Comparison of ENCODE assay signal across 18 mouse cellular contexts in the genomic region with DNA sequence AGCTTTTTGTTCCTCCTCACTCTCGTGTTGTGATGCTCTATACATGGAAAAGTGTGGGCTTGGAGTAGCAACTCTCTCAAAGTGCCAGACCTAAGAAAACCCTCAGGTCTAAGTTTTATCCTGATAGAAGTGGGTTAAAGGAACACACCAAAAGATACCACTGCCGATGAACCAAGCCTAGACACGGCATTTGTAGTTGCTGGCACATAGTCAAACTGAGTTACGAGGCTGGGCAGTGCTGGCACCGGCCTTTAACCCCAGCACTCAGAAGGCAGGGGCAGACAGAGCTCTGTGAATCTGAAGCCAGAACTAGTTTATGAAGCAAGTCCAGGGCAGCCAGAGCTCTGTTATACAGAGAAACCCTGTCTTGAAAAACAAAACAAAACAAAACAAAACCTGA. TPM values are rescaled to one million over a fixed set of nuclear protein-coding genes. Genes with fewer than 3 reads are reported as not detected.
DNase-seq lines count a peak whose midpoint lies in the region; ATAC-seq and TF ChIP-seq lines count a peak whose summit lies in the region.
"Had no signal": no experiment of that assay in that cellular context is flagged by ENCODE, and none has a peak within 500 bp of the region (broad histone marks: within the 10 kb centered on the region; RNA-seq: fewer than 3 reads in every experiment).

No protein-coding gene starts in this region.

- H3K4me1 ChIP-seq in kidney, embryonic 14.5 days (ENCODE audit: control insufficient read depth, insufficient read depth, low read length): no peaks in the 10 kb centered on the region
- H3K4me1 ChIP-seq in liver, adult 2 months (ENCODE audit: control insufficient read depth, insufficient read depth, low read length): peaks cover 20% of the 10 kb centered on the region
- H3K4me1 ChIP-seq in liver, embryonic 11.5 days (replicated peaks; ENCODE audit: control insufficient read depth, insufficient read depth, low read length): no peaks in the 10 kb centered on the region
- H3K4me1 ChIP-seq: embryonic facial prominence, embryonic 12.5 days; forebrain, embryonic 15.5 days; hindbrain, embryonic 12.5 days had no signal

- H3K9ac ChIP-seq in kidney, embryonic 14.5 days (ENCODE audit: low read depth, low read length): no peak overlapping the region
- H3K9ac ChIP-seq in liver, adult 2 months (ENCODE audit: low read depth, low read length): no peak overlapping the region
- no peak overlapping the region for H3K9ac ChIP-seq in liver, embryonic 11.5 days (ENCODE audit: low read depth, low read length)
- H3K9ac ChIP-seq: embryonic facial prominence, embryonic 12.5 days; forebrain, embryonic 15.5 days; heart, embryonic 13.5 days; hindbrain, embryonic 12.5 days had no signal

- H3K79me2 ChIP-seq in liver, adult 2 months (ENCODE audit: control insufficient read depth, insufficient read depth, low read length): peaks cover 3% of the 10 kb centered on the region; the same call in 1 of the 2 replicates

- no peak for TF ChIP-seq POLR2A in liver, adult 2 months (IDR thresholded peaks at IDR 0.05; ENCODE audit: extremely low read depth, insufficient read depth, low read length)

- no peak for ATAC-seq in kidney, embryonic 14.5 days (ENCODE audit: low FRiP score, low TSS enrichment)
- no peak for ATAC-seq in liver, embryonic 11.5 days (replicated peaks; ENCODE audit: low FRiP score)
- ATAC-seq: forebrain, embryonic 15.5 days; hindbrain, embryonic 16.5 days had no signal

- H3K36me3 ChIP-seq in kidney, embryonic 14.5 days (ENCODE audit: control insufficient read depth, insufficient read depth, low read length): peaks cover 78% of the 10 kb centered on the region
- H3K36me3 ChIP-seq in liver, adult 2 months (ENCODE audit: control insufficient read depth, insufficient read depth, low read length): peaks cover 81% of the 10 kb centered on the region
- H3K36me3 ChIP-seq in liver, embryonic 11.5 days (ENCODE audit: control insufficient read depth, insufficient read depth, low read length): peaks cover 6% of the 10 kb centered on the region; the same call in 1 of the 2 replicates

- no peak overlapping the region for H3K4me3 ChIP-seq in kidney, embryonic 14.5 days (ENCODE audit: low read length)
- H3K4me3 ChIP-seq in liver, adult 2 months (ENCODE audit: insufficient read depth, low read depth, low read length): no peak overlapping the region
- H3K4me3 ChIP-seq in liver, embryonic 11.5 days (ENCODE audit: low read depth, low read length): no peak overlapping the region
- H3K4me3 ChIP-seq: embryonic facial prominence, embryonic 12.5 days; forebrain, embryonic 15.5 days; heart, embryonic 13.5 days; hindbrain, embryonic 12.5 days had no signal

- no peak overlapping the region for H3K4me2 ChIP-seq in kidney, embryonic 14.5 days (replicated peaks; ENCODE audit: low read depth, low read length)
- H3K4me2 ChIP-seq in liver, embryonic 11.5 days: no peak overlapping the region
- H3K4me2 ChIP-seq: embryonic facial prominence, embryonic 12.5 days; forebrain, embryonic 15.5 days; heart, embryonic 13.5 days; hindbrain, embryonic 12.5 days had no signal

- DNase-seq in kidney, adult 11 months: peak; percentile 74
- DNase-seq in liver, adult 2 months (ENCODE audit: extremely low read depth, low read depth, low spot score): peak; percentile 82
- DNase-seq in liver, embryonic 11.5 days (ENCODE audit: low spot score): no peak
- DNase-seq in kidney, postnatal 14 days: peak; percentile 73
- no peak for DNase-seq in neural tube, embryonic 10.5 days (ENCODE audit: extremely low spot score, low spot score)
- DNase-seq in ovary, postnatal 36 days (ENCODE audit: low spot score): no peak
- DNase-seq: cerebellum, adult 11-12 months; cerebellum, adult 9-10 months; cerebellum, postnatal 25 days; gastrocnemius, postnatal 36 days; heart, adult 11 months; heart, postnatal 4 days had no signal

- H3K27me3 ChIP-seq in kidney, embryonic 14.5 days (ENCODE audit: control insufficient read depth, insufficient read depth, low read length): no peaks in the 10 kb centered on the region
- H3K27me3 ChIP-seq in liver, adult 2 months (ENCODE audit: control insufficient read depth, insufficient read depth, low read length): no peaks in the 10 kb centered on the region
- no peaks in the 10 kb centered on the region for H3K27me3 ChIP-seq in liver, embryonic 11.5 days (replicated peaks; ENCODE audit: control insufficient read depth, insufficient read depth, low read length)
- H3K27me3 ChIP-seq: embryonic facial prominence, embryonic 12.5 days; forebrain, embryonic 15.5 days; heart, embryonic 13.5 days; hindbrain, embryonic 12.5 days had no signal

- 78% methylated on average over 5 of the region's 5 CpGs for WGBS in kidney, embryonic 14.5 days
- 23% methylated on average over 5 of the region's 5 CpGs for WGBS in liver, adult 2 months
- 91% methylated on average over 5 of the region's 5 CpGs for WGBS in liver, embryonic 11.5 days

- TF ChIP-seq CTCF in liver, adult 2 months (IDR thresholded peaks at IDR 0.05; ENCODE audit: low read depth, low read length): no peak

- no peak overlapping the region for H3K27ac ChIP-seq in kidney, embryonic 14.5 days (ENCODE audit: low read depth, low read length)
- peak overlapping the region; percentile 42 for H3K27ac ChIP-seq in liver, adult 2 months (replicated peaks; ENCODE audit: insufficient read depth, low read depth, low read length)
- H3K27ac ChIP-seq in liver, embryonic 11.5 days (ENCODE audit: low read depth, low read length): no peak overlapping the region
- H3K27ac ChIP-seq: embryonic facial prominence, embryonic 12.5 days; forebrain, embryonic 15.5 days; heart, embryonic 13.5 days; hindbrain, embryonic 12.5 days had no signal

- H3K9me3 ChIP-seq in kidney, embryonic 14.5 days (ENCODE audit: control insufficient read depth, low read length): no peaks in the 10 kb centered on the region
- H3K9me3 ChIP-seq in liver, embryonic 11.5 days (ENCODE audit: control insufficient read depth, low read length): no peaks in the 10 kb centered on the region
- H3K9me3 ChIP-seq: embryonic facial prominence, embryonic 12.5 days; forebrain, embryonic 15.5 days; heart, embryonic 13.5 days; hindbrain, embryonic 12.5 days had no signal

RNA-seq across cellular contexts. Expression of a gene that starts 9.1 kb away (rescaled TPM):
- 22.5 and 39.6 TPM in 2 replicates for polyA plus RNA-seq in kidney, embryonic 14.5 days (2014; fragmentation: Nextera tagmentation; extraction: Ambion mirVana)
- 68.7 and 85.5 TPM in 2 replicates for total RNA-seq in liver, adult 2 months (2014; rRNA removed)
- 41.4 and 48.0 TPM in 2 replicates for polyA plus RNA-seq in liver, adult 2 months (2012; rRNA removed)
- polyA plus RNA-seq in liver, embryonic 11.5 days (2014; fragmentation: Nextera tagmentation; extraction: Ambion mirVana): 28.4 and 30.3 TPM in 2 replicates

RNA-seq across cellular contexts. Expression of a gene that starts 9.4 kb away (rescaled TPM):
- polyA plus RNA-seq in kidney, embryonic 14.5 days (2014; fragmentation: Nextera tagmentation; extraction: Ambion mirVana): 14.7 and 20.1 TPM in 2 replicates
- 151 and 180 TPM in 2 replicates for total RNA-seq in liver, adult 2 months (2014; rRNA removed)
- polyA plus RNA-seq in liver, adult 2 months (2012; rRNA removed): 303 and 340 TPM in 2 replicates
- polyA plus RNA-seq in liver, embryonic 11.5 days (2014; fragmentation: Nextera tagmentation; extraction: Ambion mirVana): 26.0 and 28.4 TPM in 2 replicates

RNA-seq across cellular contexts. Expression of a gene that starts 9.5 kb away (rescaled TPM):
- 10.4 and 15.0 TPM in 2 replicates for polyA plus RNA-seq in kidney, embryonic 14.5 days (2014; fragmentation: Nextera tagmentation; extraction: Ambion mirVana)
- total RNA-seq in liver, adult 2 months (2014; rRNA removed): 7.6 and 9.5 TPM in 2 replicates
- 14.7 and 16.0 TPM in 2 replicates for polyA plus RNA-seq in liver, adult 2 months (2012; rRNA removed)
- polyA plus RNA-seq in liver, embryonic 11.5 days (2014; fragmentation: Nextera tagmentation; extraction: Ambion mirVana): 12.3 and 13.4 TPM in 2 replicates

Comparison
In these comparisons a context has a peak if more than half of its experiments do, and no peak if none do; other contexts are left out.
1. DNase-seq: peak in kidney, adult 11 months (single experiment), liver, adult 2 months (single experiment) and kidney, postnatal 14 days (single experiment); none in liver, embryonic 11.5 days (single experiment), neural tube, embryonic 10.5 days (single experiment) and ovary, postnatal 36 days (single experiment).
2. RNA of a gene that starts 9.4 kb away (polyA plus RNA-seq): 303 to 340 TPM in liver, adult 2 months; 26.0 to 28.4 TPM in liver, embryonic 11.5 days and 14.7 to 20.1 TPM in kidney, embryonic 14.5 days; every median in the first group is over 10 times any median in the second.